Mouse (Mus musculus) small intestine, adult 2 months (tissue): Measurements from ENCODE around the gene Cux2.

ENCODE experiments used
- CTCF ChIP-seq: fragments of 200-500 bp; IDR thresholded peaks from 2 replicates; pipeline ENCODE4 v1.5.1; 2012; ENCODE audit warnings: low read depth, mild to moderate bottlenecking, control low read depth, inconsistent platforms, low read length, moderate library complexity, mixed read lengths; ENCODE audit not compliant: insufficient replicate concordance, insufficient read length; ENCODE audit errors: extremely low read depth
- POLR2A ChIP-seq: fragments of 200-500 bp; IDR thresholded peaks from 2 replicates; pipeline ENCODE4 v1.6.1; 2012; ENCODE audit warnings: low read depth, mild to moderate bottlenecking, control low read depth, inconsistent platforms, low read length, moderate library complexity

- TF ChIP-seq CTCF (no peak), POLR2A (no peak)
Measured at GRCm38 (mm10) chr5:121834241-121834606, 215.7 kb downstream of the Cux2 start.
